Mouse (Mus musculus): ENCODE results near the gene 2010300C02Rik. TPM values are rescaled to one million over a fixed set of nuclear protein-coding genes. Genes with fewer than 3 reads are reported as not detected.
A peak's percentile ranks its signal among the peaks of the same experiment; 100 is the strongest.

The 2010300C02Rik gene
- total RNA-seq, 2 experiments from 2014 or later, result 399 to 415 TPM

DNA sequence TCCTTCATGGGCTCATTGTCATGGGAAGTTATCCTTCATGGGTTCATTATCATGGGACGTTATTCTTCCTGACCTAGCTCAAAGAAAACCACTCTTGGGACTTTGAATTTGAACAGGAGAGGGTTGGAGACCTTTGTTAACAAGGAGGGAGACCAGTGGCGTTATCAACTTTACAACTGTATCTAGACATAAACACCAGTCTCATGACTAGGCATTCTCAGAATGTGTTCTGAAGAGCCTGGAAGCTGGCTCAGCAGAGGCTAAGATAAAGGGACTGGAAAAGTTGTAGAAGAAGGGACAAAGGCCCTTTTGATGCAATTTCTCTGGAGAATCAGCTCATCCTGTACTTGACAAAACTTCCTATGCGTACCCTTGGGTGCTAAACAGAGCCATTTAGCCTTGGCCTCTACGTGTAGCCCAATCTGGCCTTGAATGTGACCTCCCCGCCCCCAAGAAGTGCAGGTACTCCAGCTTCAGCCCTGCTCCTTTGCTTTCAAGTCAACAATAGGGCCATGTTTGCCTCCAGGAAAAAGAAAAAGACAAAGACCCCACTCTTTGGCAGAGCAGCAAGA is 76.0 kb downstream of the 2010300C02Rik start:
- Histone ChIP-seq H3K27ac (no peak overlapping the region), H3K4me3 (no peak overlapping the region)
- no peak for DNase-seq (ENCODE audit: low spot score in 2 of 2)
- no peak for TF ChIP-seq CTCF (conservative IDR thresholded peaks at IDR 0.05)

GRCm38 (mm10) chr1:37641361-37641760 is 78.5 kb downstream of the 2010300C02Rik start:
- H3K27ac ChIP-seq, result no peak overlapping the region
- no peak for DNase-seq (ENCODE audit: low spot score in 2 of 2)
- H3K4me3 ChIP-seq, result no peak overlapping the region
- TF ChIP-seq CTCF (conservative IDR thresholded peaks at IDR 0.05), result no peak

DNA sequence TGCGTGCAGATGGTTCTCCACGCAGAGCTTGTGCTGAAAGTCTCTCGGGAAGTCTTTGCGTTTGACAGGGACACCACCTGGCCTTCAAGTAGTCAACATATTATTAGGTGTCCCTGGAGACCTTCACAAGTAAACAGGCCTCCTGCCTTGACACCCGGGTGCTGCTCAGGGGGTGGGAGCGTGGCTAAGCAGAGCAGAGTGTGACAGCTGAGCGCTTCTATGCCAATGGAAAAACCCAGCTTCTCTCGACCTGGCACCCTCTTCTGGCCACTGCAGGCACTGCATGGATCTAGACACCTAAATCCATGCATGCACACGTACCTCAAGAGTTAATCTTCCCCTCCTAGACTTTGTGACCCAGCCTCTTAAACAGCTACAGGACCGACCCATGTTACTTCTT is 80.8 kb downstream of the 2010300C02Rik start:
- Histone ChIP-seq H3K27ac (peak overlapping the region; percentile 36), H3K4me3 (no peak overlapping the region; the same call in 1 of the 2 replicates)
- peak; percentile 96 for TF ChIP-seq CTCF (conservative IDR thresholded peaks at IDR 0.05)
- DNase-seq (ENCODE audit: low spot score in 2 of 2), result peak; percentile 79 to 81

DNA sequence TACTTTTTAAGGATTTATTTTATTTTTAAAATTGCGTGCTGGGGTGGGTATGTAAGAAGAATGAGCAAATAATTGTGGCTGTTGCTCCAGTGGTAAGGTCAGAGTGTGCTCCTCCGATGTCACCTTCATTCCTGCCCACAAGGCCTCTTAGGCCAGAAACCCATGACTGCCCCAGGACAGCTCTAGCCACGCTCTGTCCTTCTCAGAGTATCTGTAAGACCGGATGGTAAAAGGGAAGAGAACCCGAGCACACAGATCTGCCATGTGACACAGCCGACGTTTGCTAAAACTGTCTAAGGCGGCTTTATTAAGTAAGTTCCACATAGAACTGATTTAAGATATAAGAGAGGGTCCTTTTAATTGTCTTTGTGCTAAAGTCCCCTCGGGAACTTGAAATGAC is 81.3 kb downstream of the 2010300C02Rik start:
- TF ChIP-seq CTCF (conservative IDR thresholded peaks at IDR 0.05), result no peak
- no peak for DNase-seq (ENCODE audit: low spot score in 2 of 2)
- H3K4me3 ChIP-seq, result no peak overlapping the region
- H3K27ac ChIP-seq, result peak overlapping the region; percentile 36

DNA sequence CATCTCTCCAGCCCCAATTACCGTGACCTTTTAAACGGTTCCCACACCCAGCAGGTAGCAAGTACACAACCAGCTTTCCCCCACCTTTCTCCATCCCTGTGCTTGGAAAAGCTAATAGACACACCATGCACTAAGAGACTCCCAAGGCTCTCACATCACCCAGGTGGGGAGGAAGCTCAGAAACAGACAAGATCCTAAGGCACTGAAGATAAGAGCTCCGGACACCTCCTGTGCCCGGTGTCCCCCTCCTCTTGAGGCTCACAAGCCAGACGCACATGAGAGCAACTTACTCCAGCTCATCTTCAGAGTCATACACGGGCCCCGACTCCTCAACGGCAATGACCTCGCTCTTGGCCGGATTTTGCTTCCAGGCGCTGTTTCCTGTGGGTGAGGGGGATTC is 82.3 kb downstream of the 2010300C02Rik start:
- H3K4me3 ChIP-seq, result no peak overlapping the region
- no peak for DNase-seq (ENCODE audit: low spot score in 2 of 2)

GRCm38 (mm10) chr1:37636824-37637223 is 83.1 kb downstream of the 2010300C02Rik start:
- no peak overlapping the region for H3K4me3 ChIP-seq
- no peak for TF ChIP-seq CTCF (conservative IDR thresholded peaks at IDR 0.05)
- DNase-seq (ENCODE audit: low spot score in 2 of 2), result no peak
- H3K27ac ChIP-seq, result no peak overlapping the region

More for the DNA sequence above, 82.3 kb downstream of the 2010300C02Rik start:
- TF ChIP-seq CTCF (conservative IDR thresholded peaks at IDR 0.05), result no peak
- no peak overlapping the region for H3K27ac ChIP-seq

DNA sequence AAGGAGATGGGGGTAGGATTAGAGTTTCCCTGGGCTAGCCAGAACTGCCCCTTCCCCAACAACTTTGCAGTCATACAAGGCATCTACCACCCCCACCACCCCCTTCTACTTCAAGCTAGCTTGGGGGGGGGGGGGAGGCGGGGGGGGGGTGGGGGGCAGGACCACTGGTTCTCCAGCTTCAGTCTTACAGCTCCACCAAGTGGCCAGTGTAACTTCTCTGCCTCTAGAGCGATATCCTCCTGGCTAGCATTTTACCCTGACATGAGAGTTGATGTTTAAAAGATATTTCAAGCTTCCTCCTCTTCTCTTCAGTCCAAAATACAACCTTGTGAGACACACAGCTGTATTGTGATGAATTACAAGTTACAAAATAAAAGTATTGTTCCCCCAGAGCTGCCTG is 83.7 kb downstream of the 2010300C02Rik start:
- DNase-seq (ENCODE audit: low spot score in 2 of 2), result no peak
- no peak overlapping the region for H3K27ac ChIP-seq
- TF ChIP-seq CTCF (conservative IDR thresholded peaks at IDR 0.05), result peak; percentile 71
- no peak overlapping the region for H3K4me3 ChIP-seq

DNA sequence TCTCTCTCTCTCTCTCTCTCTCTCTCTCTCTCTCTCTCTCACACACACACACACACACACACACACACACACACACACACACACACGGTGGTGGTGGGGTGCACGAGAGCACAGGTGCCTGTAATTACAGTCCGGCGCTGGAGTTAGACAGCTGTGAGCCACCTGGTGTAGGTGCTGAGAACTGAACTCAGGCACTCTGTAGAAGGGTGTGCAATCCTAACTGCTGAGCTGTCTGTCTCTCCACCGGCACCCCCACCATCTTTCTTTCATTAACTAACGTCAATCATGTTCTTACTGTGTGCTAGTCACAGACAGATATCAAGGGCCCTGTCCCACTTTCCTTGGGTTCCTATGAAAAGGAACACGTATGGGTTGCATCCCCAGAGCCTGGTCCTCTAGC is 84.2 kb downstream of the 2010300C02Rik start:
- no peak for TF ChIP-seq CTCF (conservative IDR thresholded peaks at IDR 0.05)
- DNase-seq (ENCODE audit: low spot score in 2 of 2), result no peak
- Histone ChIP-seq H3K4me3 (no peak overlapping the region), H3K27ac (no peak overlapping the region)

GRCm38 (mm10) chr1:37634658-37635057 is 85.2 kb downstream of the 2010300C02Rik start:
- TF ChIP-seq CTCF (conservative IDR thresholded peaks at IDR 0.05), result peak; percentile 98
- H3K4me3 ChIP-seq, result no peak overlapping the region

DNA sequence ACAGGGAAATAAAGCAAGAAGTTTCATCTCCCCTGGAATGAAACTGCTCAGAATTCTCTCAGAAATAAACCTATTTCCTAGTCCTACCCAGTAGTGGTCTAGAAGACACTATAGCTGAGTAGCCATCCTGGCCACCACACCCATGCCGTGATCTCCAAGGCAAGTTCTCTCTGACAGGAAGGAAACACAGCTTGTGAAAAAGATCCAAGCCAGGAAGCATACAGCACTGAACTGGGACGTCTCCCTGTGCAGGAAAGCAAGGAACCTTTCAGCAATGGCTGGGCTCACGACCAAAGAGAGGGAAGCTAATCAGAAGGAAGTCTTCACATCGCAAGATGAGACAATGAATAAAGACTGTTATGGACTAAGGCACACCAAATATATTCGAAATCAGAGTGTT is 86.4 kb downstream of the 2010300C02Rik start:
- Histone ChIP-seq H3K4me3 (no peak overlapping the region), H3K27ac (no peak overlapping the region; the same call in 1 of the 2 replicates)
- no peak for TF ChIP-seq CTCF (conservative IDR thresholded peaks at IDR 0.05)
- DNase-seq (ENCODE audit: low spot score in 2 of 2), result no peak

More at GRCm38 (mm10) chr1:37634658-37635057, 85.2 kb downstream of the 2010300C02Rik start:
- no peak overlapping the region for H3K27ac ChIP-seq
- peak; percentile 12 to 53 for DNase-seq (ENCODE audit: low spot score in 2 of 2)

DNA sequence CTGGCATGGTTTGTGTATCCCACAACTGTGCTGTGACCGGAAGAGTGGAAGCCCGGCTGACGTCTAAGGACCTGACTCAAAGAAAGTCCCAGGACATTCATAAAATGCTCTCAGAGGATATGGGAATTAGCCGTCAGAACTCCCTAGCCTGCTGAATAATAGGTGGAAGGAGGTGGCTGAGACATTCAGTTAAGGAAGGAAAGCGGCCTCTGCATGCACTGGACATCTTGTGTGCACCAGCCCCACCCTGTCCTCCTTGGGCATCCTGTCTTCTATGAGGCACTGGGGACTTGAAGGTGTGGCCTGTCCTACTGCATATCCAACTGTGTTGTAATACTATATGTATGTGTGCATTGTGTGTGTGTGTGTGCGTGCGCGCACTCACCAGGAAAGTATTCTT is 87.5 kb downstream of the 2010300C02Rik start:
- H3K4me3 ChIP-seq, result no peak overlapping the region
- no peak overlapping the region for H3K27ac ChIP-seq
- no peak for DNase-seq (ENCODE audit: low spot score in 2 of 2)
- TF ChIP-seq CTCF (conservative IDR thresholded peaks at IDR 0.05), result no peak

- H3K4me3 ChIP-seq, result no peak overlapping the region
- no peak overlapping the region for H3K27ac ChIP-seq
- no peak for TF ChIP-seq CTCF (conservative IDR thresholded peaks at IDR 0.05)
- DNase-seq (ENCODE audit: low spot score in 2 of 2), result no peak
Observed at GRCm38 (mm10) chr1:37631456-37631855, 88.4 kb downstream of the 2010300C02Rik start.

GRCm38 (mm10) chr1:37630412-37631210 is 89.3 kb downstream of the 2010300C02Rik start:
- no peak for TF ChIP-seq CTCF (conservative IDR thresholded peaks at IDR 0.05)
- H3K4me3 ChIP-seq, result no peak overlapping the region
- no peak overlapping the region for H3K27ac ChIP-seq
- no peak for DNase-seq (ENCODE audit: low spot score in 2 of 2)

DNA sequence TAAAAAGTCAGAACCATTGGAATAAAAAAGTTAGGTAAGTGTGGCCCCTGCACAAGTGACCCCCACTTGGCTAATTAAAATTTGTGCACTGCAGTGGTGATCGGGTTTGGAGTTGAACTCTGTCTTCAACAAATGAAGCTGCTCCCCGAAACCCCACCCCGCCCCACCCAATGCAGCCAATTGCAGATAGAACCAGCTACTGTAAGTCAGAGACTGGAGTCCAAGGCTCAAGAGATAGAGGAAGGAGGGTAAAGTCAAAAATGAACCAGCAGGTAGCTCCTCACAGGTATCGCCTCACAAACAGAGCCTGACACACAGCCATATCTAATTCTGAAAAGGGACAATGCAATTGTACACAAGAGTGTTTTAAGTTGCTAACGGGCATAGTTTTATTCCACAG is 90.0 kb downstream of the 2010300C02Rik start:
- no peak for TF ChIP-seq CTCF (conservative IDR thresholded peaks at IDR 0.05)
- no peak overlapping the region for H3K4me3 ChIP-seq
- H3K27ac ChIP-seq, result no peak overlapping the region
- no peak for DNase-seq (ENCODE audit: low spot score in 2 of 2)
